Mouse (Mus musculus) MN1 (cell line): ENCODE results near the gene Prl8a9.

Experiments used
- DNase-seq: peaks from one replicate; pipeline ENCODE4 v3.0.0-alpha.2; 2016; ENCODE audit warnings: low spot score

The Prl8a9 gene

DNA sequence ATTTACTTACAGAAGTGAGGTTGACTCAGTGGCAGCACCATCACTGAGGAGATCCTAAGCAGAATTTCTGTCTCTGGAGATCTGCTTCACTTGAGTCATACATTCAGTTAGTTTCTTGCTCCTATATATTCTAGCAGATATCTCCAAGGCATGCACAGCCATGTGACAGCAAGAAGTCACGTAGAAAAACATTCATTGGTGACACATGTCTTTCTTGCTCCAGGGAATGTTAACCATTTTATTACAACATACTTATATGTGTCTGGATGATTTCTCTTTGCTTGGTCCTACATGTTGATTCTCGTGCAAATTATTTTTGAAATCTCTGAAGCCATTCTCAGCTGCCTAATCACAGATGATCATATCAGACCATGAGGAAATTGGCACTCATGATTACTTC, at the start of gene Prl8a9:
Gene Prl8a9 (minus strand): TSS at position 101 of the 400 bp plus-strand sequence.
- no peak for DNase-seq

DNA sequence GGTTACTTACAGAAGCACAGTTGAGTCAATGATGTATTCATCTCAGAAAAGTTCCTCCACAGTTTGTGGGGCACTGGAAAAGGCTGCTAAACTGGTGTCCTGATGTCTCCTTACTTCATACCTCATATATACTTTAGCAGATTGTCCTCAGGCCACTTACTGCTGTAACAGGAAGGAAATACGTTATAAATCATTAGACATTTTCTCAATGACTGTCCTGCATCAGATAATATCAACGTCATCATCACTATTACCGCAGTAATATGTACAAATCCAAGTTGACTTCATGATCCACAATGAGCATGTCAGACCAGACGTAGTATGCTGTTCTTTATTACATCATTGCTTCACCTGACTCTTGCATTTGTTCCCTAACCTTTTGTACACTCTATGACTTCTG, 46.1 kb upstream of the Prl8a9 start, which contains the start of gene Prl7b1:
Gene Prl7b1 (minus strand): TSS at position 101 of the 400 bp plus-strand sequence.
- no peak for DNase-seq

DNA sequence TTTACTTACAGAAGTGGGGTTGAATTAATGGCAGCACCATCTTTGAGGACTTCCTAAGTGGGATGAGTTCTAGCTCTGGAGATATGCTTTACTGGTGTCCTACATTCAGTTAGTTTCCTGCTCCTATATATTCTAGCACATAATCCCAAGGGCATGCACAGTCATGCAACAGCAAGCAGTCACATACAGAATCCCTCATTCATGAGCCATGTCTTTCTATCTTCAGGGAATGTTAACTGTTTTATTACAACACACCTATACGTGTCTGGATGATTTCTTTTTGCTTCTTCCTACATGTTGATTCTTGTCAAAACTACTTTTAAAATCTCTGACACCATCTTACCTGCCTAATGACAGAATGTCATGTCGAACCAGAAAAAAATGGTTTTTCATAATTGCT, 17.7 kb upstream of the Prl8a9 start, which contains the start of gene Prl8a1:
Gene Prl8a1 (minus strand): TSS at position 101 of the 400 bp plus-strand sequence.
- DNase-seq, result no peak

DNA sequence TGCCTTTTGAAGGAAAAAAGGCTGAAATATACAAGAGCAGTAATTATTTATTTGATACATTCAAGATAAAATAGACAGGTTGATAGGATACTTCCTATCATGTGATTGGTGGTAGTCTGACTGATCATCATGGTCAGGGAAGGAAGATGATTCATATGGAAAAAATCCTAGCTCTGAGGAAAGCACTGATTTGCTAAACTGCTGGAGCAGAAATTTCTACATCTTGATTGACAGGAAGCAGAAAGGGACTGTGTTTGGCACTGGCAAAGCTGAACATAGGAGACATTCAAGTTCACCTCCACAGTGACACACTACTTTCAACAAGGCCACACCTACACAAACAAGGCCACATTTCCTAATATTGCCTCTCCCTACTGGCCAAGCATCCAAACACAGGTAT, 11.1 kb downstream of the Prl8a9 start:
- no peak for DNase-seq

DNA sequence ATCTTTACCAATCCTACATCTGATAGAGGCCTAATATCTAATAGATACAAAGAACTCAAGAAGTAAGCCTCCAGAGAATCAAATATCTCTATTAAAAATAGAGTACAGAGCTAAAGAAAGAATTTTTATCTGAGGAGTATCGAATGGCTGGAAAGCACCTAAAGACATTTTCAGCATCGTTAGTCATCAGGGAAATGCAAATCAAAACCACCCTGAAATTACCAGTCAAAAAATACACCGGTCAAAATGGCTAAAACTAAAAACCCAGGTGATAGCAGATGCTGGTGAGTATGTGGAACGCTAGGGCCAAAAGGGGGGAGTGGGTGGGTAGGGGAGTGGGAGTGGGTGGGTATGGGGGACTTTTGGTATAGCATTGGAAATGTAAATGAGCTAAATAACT, 41.2 kb downstream of the Prl8a9 start:
- DNase-seq, result no peak

DNA sequence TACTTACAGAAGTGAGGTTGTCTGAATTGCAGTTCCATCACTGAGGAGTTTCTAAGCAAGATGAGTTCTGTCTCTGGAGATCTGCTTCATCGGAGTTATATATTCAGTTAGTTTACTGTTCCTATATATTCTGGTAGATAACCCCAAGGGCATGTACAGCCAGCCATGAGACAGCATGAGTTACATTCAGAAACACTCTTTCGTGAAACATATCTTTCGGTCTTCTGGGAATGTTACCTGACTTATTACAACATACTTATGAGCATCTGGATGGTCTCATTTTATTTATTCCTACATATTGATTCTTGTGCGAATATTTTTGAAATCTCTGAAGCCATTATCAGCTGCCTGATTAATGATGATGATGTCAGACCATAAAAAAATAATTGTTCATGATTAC, 51.3 kb downstream of the Prl8a9 start, which contains the start of gene Prl8a8:
Gene Prl8a8 (minus strand): TSS at position 101 of the 400 bp plus-strand sequence.
- no peak for DNase-seq
